Mouse (Mus musculus) frontal cortex, postnatal 14 days (tissue): ENCODE measurements around the gene Gcnt2.
"Not testable (repeated sequence)": the region's sequence is repeated elsewhere in the genome, so short reads cannot be mapped to it uniquely, and the experiment has no call there.

Source experiments
- DNase-seq, 2 experiments: peaks; one replicate each; pipeline ENCODE4 v3.0.0; 2022; ENCODE audit warnings: low spot score in 2 of 2

Gene Gcnt2

DNA sequence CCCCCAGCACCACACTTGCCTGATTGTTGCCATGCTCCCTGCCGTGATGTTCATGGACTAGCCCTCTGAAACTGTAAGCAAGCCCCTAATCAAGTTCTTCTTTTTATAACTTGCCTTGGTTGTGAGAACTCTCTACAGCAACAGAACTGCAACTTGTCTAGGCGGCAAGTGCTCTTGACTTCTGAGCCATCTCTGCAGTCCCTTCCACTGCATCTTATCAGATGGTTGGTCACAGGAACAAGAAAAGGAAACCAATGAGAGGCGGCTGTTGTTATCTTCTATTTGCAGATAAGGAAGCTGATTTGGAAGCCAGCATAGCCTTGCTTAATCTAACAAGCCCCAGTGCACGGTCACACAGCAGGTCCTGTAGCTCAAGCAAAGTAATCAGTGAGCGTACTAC, 14.5 kb downstream of the Gcnt2 start:
- no peak for DNase-seq

- DNase-seq = no peak
Observed at GRCm38 (mm10) chr13:40875415-40875814, 15.9 kb downstream of the Gcnt2 start.

- DNase-seq = no peak
Observed at GRCm38 (mm10) chr13:40877589-40877988, 18.0 kb downstream of the Gcnt2 start.

DNA sequence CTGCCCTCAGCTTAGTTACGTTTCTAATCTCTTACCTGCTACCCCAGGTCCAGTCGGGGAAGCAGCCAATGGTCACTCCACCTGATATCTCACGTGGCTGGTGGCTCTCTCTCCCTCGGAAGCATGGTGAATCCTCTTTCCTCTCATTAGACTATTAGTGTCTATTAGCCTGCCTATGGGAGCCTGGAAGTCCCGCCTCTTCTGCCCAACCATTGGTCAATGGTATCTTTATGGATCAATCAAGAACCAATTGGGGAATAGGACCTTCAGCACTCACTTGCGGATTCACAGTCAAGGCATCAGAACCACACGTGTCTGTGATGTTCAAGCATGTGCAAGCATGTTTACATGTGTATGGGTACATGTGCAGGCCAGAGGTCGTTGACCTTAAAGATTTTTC, 21.0 kb downstream of the Gcnt2 start:
- no peak for DNase-seq

DNA sequence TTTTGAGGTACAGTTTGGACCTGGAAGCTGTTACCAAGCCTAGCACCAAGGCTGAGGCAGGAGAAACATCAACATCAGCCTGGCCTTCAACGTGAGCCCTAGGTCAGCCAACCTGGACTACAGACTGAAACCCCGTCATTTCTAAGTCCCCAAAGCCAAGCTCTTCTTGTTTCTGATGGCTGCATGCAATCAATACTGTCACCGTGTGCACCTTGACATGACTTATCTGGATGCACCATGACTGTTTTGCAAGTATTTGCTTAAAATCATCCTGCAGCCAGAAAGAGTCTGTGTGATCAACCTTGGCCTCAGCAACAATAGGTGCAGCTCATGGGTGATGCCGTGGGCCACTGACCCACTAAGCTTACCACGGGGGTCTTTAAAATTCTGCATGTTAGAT, 23.1 kb downstream of the Gcnt2 start:
- no peak for DNase-seq

DNA sequence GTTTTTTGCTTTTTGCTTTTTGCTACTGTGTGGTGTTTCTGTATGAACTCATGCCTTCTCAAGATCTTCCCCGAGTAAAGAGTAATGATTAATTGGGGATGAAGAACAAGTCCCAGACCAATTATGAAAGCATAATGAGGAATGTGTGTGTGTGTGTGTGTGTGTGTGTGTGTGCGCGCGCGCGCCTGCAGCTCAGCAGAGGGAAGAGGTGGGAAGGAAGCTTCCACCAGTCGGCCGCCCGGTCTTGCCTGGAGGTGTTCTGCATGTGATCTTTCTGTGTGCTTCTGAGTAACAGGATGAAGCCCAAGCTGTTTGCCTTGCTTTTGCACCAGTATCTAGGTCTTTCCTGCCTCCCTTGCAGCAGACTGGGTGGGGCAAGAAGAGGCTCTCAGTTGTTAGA, 24.3 kb downstream of the Gcnt2 start:
- no peak for DNase-seq

DNA sequence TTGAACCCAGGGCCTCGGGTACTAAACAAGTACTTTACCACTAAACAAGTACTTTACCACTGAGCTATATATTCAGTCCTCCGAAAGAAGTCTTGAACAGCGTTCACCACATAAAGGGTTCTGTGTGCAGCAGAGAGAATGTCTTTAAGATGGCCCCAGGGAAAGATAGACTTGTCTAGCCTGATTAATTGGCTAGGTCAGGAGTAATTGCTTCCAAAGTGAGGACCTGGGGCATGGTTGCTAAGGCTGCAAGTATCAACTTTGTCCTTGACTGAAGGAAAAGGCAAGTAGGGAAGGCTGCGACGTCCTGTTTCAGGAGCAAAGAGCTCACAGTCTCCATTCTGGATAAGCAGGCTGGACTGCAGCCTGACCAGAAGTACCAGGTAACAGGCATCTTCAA, 25.3 kb downstream of the Gcnt2 start:
- DNase-seq = no peak

GRCm38 (mm10) chr13:40885935-40886642, 26.5 kb downstream of the Gcnt2 start:
- DNase-seq = no peak

DNA sequence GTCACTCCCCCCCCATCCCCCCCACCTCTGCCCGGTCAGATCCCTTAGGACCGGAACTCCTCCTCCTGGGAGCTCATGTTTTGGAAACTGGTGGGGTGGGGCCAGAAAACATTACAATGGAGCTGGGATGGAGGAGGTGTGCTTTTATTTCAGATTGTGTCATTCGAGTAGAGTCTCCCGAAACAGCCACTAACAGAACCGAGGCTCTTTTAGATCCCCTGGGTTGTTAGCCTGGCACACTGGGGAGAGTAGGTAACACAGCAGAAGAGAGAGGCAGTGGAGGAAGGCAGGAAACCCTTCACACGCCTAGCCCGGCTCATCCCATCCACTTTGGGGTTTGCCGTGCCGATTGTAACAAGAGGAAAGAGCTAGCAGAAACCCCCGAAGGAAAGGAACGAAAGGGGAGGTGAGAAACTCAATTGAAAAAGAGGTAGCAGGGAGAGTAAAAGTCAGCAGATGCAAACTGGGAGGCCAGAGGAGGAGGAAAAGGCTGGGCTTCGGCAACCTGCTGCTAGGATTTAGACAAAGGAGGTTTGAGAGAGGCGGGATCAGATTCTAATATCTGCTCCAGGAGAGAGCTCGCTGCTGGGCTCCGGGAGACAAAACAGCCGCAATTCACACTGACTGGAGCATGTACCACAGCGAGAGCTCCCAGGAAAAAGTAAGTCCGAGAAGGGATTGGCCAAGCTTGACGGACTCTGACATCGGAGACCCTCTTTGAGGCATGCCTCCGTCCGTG, 27.3 kb downstream of the Gcnt2 start:
- DNase-seq = no peak

DNA sequence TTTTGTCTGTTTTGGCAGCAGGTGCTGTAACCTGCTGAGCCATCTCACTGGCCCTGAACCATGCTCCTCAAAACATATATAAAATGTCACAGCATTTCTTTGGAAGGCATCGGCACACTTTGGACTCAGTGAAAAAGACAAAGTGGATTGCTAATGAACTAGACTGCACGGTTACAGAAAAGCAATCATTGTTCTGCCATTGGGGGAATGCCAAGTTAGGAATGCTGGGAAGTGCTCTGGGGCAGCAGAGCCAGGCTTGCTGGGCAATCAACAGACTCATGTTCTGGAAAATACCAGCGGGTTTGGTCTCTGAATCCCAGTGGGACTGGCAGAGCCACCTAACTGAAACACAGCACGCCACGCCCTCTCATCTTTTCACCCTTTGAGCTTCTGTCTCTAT, 31.0 kb downstream of the Gcnt2 start:
- DNase-seq = no peak

- DNase-seq = not testable (repeated sequence)
Observed at GRCm38 (mm10) chr13:40891369-40891768, 31.8 kb downstream of the Gcnt2 start.

DNA sequence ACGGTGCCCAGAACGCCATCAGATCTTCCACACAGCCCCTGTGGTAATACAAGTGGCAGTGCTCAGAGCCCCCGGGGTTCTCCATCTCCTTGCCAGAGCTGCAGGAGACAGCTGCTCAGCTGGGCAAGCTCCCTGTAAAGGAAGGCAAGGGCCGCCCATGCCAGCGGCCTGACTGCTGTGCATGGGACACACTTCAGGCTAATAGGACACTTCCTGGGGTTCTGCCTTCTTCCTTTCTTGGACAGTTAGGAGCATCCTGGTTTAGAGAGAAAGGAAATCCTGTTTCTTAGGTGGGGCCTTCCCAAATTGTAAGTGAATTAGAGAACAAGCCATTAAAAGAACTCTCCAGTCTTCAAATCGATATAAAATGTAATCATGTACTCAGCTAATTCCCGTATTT, 32.5 kb downstream of the Gcnt2 start:
- no peak for DNase-seq

DNA sequence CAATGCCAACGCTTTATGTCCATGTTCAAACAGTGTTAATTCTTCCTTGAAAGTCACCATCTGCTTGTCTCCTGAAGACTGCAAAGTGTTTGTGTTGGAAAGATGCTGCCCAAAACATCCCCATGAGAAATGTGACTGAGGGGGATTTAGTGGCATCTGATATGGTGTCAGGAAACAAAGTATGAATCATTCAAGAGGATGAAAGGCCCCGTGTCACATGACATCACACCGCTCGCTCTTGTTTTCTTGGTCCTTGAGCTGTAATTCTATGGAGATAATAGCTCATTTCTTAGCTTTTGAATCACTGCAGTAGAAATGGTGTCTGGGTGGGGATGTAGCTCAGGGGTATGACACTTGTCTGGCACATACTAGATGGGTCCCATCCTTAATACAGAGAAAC, 33.0 kb downstream of the Gcnt2 start:
- DNase-seq = no peak

GRCm38 (mm10) chr13:40893573-40893972, 34.0 kb downstream of the Gcnt2 start:
- no peak for DNase-seq

GRCm38 (mm10) chr13:40898049-40898690, 38.6 kb downstream of the Gcnt2 start:
- not testable (repeated sequence) for DNase-seq

- no peak for DNase-seq
Observed at GRCm38 (mm10) chr13:40898698-40899097, 39.1 kb downstream of the Gcnt2 start.

DNA sequence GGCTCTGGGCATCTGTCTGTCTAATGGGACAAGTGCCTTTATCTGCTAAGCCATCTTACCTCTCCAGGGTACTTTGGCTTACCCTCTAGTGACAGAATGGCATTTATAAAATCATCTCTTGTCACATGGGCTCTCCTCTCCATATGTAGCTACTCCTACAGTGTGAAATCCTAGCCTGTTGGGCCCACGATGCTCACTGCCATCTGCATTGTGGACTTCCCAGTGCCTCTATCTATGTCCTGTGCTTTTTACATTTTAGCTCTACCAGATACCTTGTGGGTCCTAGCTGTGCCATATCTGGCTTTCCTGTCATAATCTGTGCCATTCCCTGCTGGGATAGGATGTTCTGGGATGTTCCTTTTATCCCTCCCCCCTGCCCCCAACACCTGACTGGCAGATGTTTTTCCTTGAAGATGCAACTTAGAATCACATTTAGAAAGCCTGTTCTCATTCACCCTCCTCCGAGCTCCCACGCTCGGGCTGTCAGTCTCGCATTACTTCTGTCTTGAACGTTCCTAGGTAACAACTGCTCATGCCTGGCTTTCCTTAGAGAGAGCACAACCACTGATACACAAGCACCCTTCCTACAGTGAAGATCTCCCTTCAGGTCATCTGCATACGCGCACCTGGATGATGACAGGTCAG, 39.9 kb downstream of the Gcnt2 start:
- peak in 1 of 2 experiments; percentile 40 for DNase-seq

- DNase-seq = no peak
Observed at GRCm38 (mm10) chr13:40899994-40900970, 40.7 kb downstream of the Gcnt2 start.

GRCm38 (mm10) chr13:40901263-40901662, 41.7 kb downstream of the Gcnt2 start:
- no peak for DNase-seq

GRCm38 (mm10) chr13:40901831-40902459, 42.4 kb downstream of the Gcnt2 start:
- no peak for DNase-seq

GRCm38 (mm10) chr13:40904080-40904479, 44.5 kb downstream of the Gcnt2 start:
- DNase-seq = no peak
